Mouse (Mus musculus) naive thymus-derived CD4-positive, alpha-beta T cell, adult 2 months (primary cell): ENCODE results near the gene Dexi.

ENCODE experiments used
- DNase-seq: peaks from one replicate; pipeline ENCODE4 v3.0.0-alpha.2; 2011; ENCODE audit warnings: low read depth

The Dexi gene

GRCm38 (mm10) chr16:10542698-10543365 is at the start of gene Dexi:
Gene Dexi, minus strand, starts transcription at chr16:10543054.
- peak; percentile 97 for DNase-seq

GRCm38 (mm10) chr16:10586546-10586945 is 43.7 kb upstream of the Dexi start:
- DNase-seq: peak; percentile 74

- DNase-seq: peak; percentile 76
These were observed 42.3 kb upstream of the Dexi start for GRCm38 (mm10) chr16:10585165-10585564.

DNA sequence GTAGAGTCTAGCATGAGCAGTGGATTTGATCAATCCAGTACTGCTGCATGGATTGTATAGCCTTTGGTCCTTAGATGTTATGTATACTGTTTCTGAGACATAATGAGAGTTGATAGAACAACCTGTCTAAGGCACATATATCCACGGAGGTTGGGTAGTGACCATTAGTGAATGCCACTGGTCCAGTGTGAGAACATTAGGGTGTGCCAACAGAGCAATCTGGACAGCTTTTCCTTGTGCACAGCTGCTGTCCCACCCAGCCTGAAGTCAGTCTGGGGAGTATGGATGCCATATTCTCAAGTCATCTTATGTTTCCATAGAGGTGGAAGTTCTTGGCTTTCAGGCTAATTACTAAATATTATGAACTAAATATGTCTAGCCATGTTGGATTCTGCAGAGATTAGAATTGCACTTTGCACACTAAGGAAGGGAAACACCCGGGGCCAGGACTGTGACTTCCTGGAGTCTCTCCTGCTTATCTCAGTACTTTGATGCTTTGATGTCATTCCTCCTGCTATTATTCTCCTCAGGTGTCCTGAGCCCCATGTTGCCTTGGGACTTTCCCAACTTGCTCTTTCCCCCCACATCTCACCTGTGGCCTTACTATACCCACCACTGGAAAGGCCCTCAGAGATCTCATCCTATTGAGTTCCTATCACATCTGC is 38.5 kb upstream of the Dexi start:
- no peak for DNase-seq

DNA sequence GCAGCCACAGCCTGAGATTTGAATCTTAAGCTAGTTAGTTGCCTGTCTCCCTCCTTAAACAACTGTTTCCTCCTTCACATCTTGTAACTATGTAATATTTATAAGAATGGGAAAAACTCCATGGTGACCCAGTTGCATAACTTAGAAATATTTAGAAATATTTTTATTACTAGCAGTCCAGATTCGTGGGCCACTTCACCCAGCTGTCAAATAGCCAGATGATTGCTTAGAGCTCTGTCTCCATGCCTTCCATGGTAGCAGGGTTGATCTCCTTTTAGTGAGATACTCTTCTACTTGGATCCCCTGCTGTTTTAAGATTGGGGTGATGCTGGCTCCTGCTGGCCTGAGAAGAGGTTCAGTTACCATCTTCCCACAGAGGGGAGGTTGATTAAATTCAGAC is 35.5 kb upstream of the Dexi start:
- DNase-seq: no peak

DNA sequence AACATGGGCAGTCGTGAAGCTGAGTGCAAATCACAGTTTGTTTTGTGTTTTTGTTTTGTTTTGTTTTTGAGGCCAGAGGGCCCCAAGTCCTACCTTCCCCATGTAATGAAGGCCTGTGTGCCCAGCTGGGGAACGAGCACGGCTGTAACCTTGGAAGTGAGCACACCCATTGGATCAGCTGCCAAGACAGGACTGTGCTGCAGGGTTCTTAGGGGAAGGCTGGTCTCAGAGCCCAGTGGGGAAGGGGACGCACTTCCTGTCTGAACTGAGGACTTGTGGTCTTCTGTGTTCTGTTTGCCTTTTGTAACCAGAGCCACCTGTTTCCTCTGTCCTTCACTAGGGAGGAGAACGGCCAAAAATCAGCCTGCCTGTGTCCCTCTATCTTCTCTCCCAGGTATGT is 34.7 kb upstream of the Dexi start:
- no peak for DNase-seq

GRCm38 (mm10) chr16:10575915-10576314 is 33.1 kb upstream of the Dexi start:
- DNase-seq: no peak

DNA sequence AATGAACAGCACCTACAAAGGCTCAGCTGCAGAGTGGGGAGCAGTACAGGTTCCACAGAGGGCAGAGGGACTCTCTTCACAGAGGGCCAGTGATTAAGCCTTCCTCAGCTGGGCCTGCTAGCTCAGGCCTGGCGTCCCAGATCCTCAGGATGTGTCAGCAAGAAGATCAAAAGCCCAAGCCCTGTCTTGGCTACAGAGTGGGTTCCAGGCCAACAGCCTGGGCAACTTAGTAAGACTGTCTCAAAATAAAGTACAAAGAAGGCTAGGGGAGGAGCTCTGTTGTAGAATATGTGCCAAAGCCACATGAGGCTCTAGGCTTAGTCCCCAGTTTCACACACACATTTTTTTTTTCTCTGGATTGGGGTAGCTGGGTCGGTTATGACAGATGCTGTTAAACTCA is 32.1 kb upstream of the Dexi start:
- DNase-seq: no peak

DNA sequence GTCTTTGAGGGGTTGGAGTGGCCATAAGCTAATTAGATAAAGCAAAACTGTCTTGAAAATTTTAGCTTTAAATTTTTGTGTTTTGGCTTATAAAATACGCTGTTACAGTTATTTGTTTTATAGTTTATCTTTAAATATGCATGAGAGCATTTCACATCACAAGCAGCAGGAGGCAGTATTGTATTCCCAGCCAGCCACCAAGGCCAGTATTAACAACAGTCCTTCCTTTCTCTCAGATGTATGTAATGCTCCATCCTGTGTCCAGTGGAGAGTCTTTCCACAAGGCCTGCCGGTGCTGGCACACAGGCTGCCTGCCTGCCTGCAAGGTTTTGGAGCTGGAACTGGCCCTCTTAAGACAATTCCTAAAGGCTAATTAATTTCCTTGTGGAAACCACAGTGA is 29.0 kb upstream of the Dexi start:
- DNase-seq: peak; percentile 61

DNA sequence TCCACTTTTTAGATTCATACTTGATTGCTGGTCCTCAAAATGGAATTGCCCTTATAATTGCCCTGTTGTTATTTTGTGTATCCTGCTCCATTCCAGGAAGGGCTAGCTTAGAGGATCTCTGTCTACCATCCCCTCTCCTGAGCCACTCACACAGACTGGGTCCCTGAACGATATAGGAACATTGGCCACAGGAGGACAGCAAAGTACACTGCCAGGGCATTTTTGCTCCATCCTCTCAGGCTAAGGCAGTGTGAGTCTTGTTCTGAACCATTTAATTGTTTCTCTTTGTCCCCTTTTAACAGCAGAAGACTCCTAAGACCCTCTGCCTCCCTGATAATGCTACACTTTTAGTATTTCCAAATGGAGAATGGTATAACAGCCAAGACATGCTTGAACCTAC is 27.9 kb upstream of the Dexi start:
- no peak for DNase-seq

DNA sequence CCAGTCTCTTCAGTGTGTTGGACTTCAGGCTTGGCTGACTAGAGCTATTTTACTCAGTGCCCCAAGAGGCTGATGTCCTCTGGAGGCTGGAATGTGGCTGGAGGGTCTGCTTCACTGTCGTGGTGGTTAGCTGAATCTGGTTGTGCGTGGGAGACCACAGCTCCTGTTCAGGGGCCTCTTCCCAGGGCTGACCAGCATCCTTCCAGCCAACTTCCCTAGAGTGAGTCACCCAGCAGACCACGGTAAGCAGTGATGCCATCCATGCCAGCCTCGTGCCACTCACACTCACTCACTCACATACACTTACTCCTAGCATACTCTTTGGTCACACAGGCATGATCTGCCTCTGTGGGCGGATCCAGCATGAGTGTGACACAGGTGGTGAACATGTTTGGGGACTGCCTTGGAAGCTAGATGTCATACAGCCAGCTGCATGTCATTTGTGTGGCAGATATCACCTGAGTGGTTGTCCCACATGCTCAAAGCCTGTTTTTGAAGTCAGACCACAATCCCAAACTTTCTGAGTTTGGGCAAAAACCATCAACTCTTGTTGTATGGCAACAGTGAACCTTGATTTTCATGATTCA is 27.0 kb upstream of the Dexi start:
- no peak for DNase-seq

GRCm38 (mm10) chr16:10567153-10567552 is 24.3 kb upstream of the Dexi start:
- DNase-seq: no peak

GRCm38 (mm10) chr16:10565278-10565885 is 22.5 kb upstream of the Dexi start:
- DNase-seq: peak; percentile 84

DNA sequence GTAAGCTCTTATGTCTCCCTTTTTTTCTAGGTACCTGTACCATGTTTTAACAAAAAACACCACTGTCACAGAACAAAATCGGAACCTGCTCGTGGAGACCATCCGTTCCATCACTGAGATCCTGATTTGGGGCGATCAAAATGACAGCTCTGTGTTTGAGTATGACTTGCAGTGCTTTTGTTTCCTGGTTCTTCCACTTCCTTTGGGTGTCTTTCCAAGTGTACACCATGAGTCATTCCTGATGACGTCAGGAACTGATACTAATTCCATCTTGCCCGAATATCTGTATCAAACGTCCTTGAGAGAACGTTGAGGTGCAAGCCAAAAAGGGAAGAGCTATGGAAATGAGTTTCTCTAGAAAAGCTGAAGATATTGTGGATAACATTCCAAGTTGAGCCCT is 17.1 kb upstream of the Dexi start:
- no peak for DNase-seq

DNA sequence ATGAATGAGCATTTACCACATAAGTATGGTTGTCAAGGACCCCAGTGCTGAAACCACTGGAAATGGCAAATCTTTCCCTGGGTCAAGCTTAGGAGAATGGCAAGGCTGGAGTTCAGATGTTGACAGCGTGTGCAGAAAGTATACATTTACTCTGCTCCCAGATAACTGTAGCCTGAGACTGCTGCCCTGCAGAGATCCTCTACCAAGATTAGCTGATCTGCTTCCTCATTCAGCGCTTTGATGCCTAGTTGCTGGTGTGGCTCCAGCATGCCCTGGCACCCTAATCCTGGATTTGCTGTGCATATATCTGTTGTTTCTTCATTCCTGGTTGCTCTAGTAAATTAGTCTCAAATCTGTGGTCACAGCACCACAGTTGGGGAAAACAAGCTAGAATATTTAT is 11.0 kb upstream of the Dexi start:
- no peak for DNase-seq

- no peak for DNase-seq
These were observed 8.7 kb upstream of the Dexi start for GRCm38 (mm10) chr16:10551592-10551991.

GRCm38 (mm10) chr16:10549600-10549999 is 6.7 kb upstream of the Dexi start:
- DNase-seq: no peak

DNA sequence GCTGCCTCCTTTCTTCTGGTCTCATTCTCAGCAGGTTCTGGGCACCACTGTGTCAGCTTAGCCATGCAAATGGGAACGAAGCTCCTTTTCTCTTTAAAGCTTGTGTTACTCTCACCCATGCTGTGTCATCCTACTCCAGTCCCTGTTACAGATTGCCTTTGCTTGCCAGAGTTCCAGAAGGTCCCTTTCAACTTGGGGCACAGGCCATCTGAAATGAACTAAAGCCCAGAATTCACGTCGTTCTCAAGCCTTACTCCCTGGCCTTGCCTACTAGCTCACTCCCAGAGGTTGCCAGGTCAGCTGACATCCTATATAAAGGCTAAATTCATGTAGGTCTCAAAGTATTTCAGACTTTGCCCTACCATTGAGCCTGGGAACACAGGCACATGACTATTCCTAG is 6.1 kb upstream of the Dexi start:
- no peak for DNase-seq

DNA sequence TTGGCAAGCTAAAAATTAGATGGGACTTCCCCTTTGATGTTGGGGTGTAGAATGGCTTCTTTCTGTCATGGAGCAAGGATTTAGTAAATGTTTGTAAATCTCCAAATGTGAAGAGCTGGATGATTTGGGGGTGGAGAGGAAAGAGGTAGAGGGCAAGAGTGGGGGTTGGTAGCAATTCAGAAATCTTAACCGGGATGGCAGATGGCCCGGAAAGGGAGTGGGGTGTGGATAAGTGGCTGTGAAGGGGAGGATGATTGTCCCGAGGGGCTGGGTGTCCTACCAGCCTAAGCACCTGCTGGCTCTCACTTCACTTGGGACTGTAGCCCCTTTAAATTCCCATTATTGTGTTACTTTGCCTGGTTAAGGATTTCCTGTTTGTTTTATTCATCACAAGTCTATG is 4.0 kb upstream of the Dexi start:
- DNase-seq: no peak

- peak; percentile 96 for DNase-seq
These were observed 2.3 kb upstream of the Dexi start, which contains the start of gene Clec16a for GRCm38 (mm10) chr16:10544995-10545622. Gene Clec16a, plus strand, starts transcription at chr16:10545339.

DNA sequence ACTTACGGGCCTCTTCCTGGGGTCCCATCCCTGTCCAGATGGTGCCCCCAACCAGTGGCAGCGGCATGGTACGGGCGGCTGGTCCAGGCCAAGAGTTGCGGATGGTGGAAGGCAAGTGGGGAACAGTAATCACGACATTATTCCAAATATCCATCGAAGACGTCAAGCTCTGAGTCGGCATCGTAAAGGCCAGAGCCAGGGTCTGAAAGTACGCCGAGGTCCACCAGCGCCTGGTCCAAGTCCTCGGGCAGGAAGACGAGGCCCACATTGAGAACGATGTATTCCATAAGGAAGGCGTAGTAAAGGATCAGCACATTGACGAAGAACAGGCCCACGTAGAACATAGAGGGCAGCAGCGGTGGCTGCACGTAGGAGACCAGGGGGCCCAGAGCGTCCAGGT is 588 bp downstream of the Dexi start:
- DNase-seq: peak; percentile 38

- DNase-seq: peak; percentile 59
These were observed 1.3 kb downstream of the Dexi start for GRCm38 (mm10) chr16:10541598-10541930.
